ENCODE assay signal across 8 mouse cellular contexts in genomic region chr1:36473211-36473780, GRCm38 (mm10). TPM values are rescaled to one million over a fixed set of nuclear protein-coding genes. Genes with fewer than 3 reads are reported as not detected.
A peak's percentile ranks its signal among the peaks of the same experiment; 100 is the strongest.
DNase-seq lines count a peak whose midpoint lies in the region; ATAC-seq and TF ChIP-seq lines count a peak whose summit lies in the region.

No protein-coding gene starts in this region.

- no peaks in the 10 kb centered on the region for H3K9me3 ChIP-seq in heart, embryonic 15.5 days (replicated peaks)
- no peaks in the 10 kb centered on the region for H3K9me3 ChIP-seq in hindbrain, embryonic 11.5 days (ENCODE audit: control insufficient read depth, low read length)
- H3K9me3 ChIP-seq in midbrain, embryonic 10.5 days (replicated peaks) = no peaks in the 10 kb centered on the region

- WGBS in heart, embryonic 15.5 days = 65% methylated on average over 10 of the region's 10 CpGs
- 83% methylated on average over 10 of the region's 10 CpGs for WGBS in hindbrain, embryonic 11.5 days
- WGBS in midbrain, embryonic 10.5 days = 83% methylated on average over 10 of the region's 10 CpGs

- TF ChIP-seq CTCF in bone marrow macrophage, adult 2 months (IDR thresholded peaks at IDR 0.05; ENCODE audit: low read depth, low read length) = no peak

- peak overlapping the region; percentile 87 for H3K4me2 ChIP-seq in heart, embryonic 15.5 days
- peak overlapping the region; percentile 17; the same call in 1 of the 2 replicates for H3K4me2 ChIP-seq in hindbrain, embryonic 11.5 days (replicated peaks; ENCODE audit: low read depth, low read length)

- peaks cover 59% of the 10 kb centered on the region for H3K4me1 ChIP-seq in heart, embryonic 15.5 days (replicated peaks)
- peaks cover 50% of the 10 kb centered on the region for H3K4me1 ChIP-seq in bone marrow macrophage, adult 2 months (ENCODE audit: control insufficient read depth, insufficient read depth, low read length)
- H3K4me1 ChIP-seq in hindbrain, embryonic 11.5 days (replicated peaks; ENCODE audit: control insufficient read depth, insufficient read depth, low read length) = peaks cover 6% of the 10 kb centered on the region; the same call in 1 of the 2 replicates
- H3K4me1 ChIP-seq in midbrain, embryonic 10.5 days = peaks cover 72% of the 10 kb centered on the region

- no peak for ATAC-seq in heart, embryonic 15.5 days (replicated peaks; ENCODE audit: insufficient number of reproducible peaks, insufficient read depth, low FRiP score, low read depth)
- no peak for ATAC-seq in hindbrain, embryonic 11.5 days (ENCODE audit: low FRiP score)
- ATAC-seq in erythroid progenitor cell, adult 5-6 weeks (replicated peaks; ENCODE audit: low FRiP score, poor library complexity, severe bottlenecking) = no peak

- no peak for TF ChIP-seq POLR2A in bone marrow macrophage, adult 2 months (IDR thresholded peaks at IDR 0.05; ENCODE audit: borderline replicate concordance, low read depth, low read length)

- H3K27ac ChIP-seq in heart, embryonic 15.5 days = no peak overlapping the region
- H3K27ac ChIP-seq in bone marrow macrophage, adult 2 months (ENCODE audit: insufficient read depth, low read depth, low read length) = no peak overlapping the region
- no peak overlapping the region for H3K27ac ChIP-seq in hindbrain, embryonic 11.5 days (ENCODE audit: low read depth, low read length)
- H3K27ac ChIP-seq in midbrain, embryonic 10.5 days (replicated peaks) = no peak overlapping the region

- H3K4me3 ChIP-seq in heart, embryonic 15.5 days = peak overlapping the region; percentile 86
- H3K4me3 ChIP-seq in bone marrow macrophage, adult 2 months (ENCODE audit: insufficient read depth, low read length) = peak overlapping the region; percentile 16; the same call in 1 of the 2 replicates
- H3K4me3 ChIP-seq in hindbrain, embryonic 11.5 days (ENCODE audit: low read depth, low read length) = no peak overlapping the region
- peak overlapping the region; percentile 70 for H3K4me3 ChIP-seq in midbrain, embryonic 10.5 days

- H3K36me3 ChIP-seq in heart, embryonic 15.5 days = no peaks in the 10 kb centered on the region
- no peaks in the 10 kb centered on the region for H3K36me3 ChIP-seq in hindbrain, embryonic 11.5 days (ENCODE audit: control insufficient read depth, insufficient read depth, low read length)
- no peaks in the 10 kb centered on the region for H3K36me3 ChIP-seq in midbrain, embryonic 10.5 days

- 0 out of 2 replicates have a peak overlapping the region, but pooled peaks have one; percentile 4 for H3K9ac ChIP-seq in heart, embryonic 15.5 days
- H3K9ac ChIP-seq in hindbrain, embryonic 11.5 days (ENCODE audit: low read depth, low read length) = no peak overlapping the region

- H3K27me3 ChIP-seq in heart, embryonic 15.5 days = no peaks in the 10 kb centered on the region
- H3K27me3 ChIP-seq in hindbrain, embryonic 11.5 days (ENCODE audit: control insufficient read depth, insufficient read depth, low read length) = no peaks in the 10 kb centered on the region
- H3K27me3 ChIP-seq in midbrain, embryonic 10.5 days (ENCODE audit: low read depth, poor library complexity, severe bottlenecking) = peaks cover 25% of the 10 kb centered on the region

- DNase-seq in heart, adult 9 months (ENCODE audit: low spot score in 2 of 2) = no peak
- no peak for DNase-seq in hindbrain, embryonic 11.5 days (ENCODE audit: low spot score)
- no peak for DNase-seq in midbrain, embryonic 10.5 days (ENCODE audit: low spot score)
- no peak for DNase-seq in embryo, embryonic 10 days (ENCODE audit: low spot score)
- DNase-seq in kidney, postnatal 25 days = no peak

RNA-seq across cellular contexts. Expression of gene Cnnm4, which starts 1.9 kb away (rescaled TPM):
- polyA plus RNA-seq in heart, embryonic 15.5 days (2015; fragmentation: Nextera tagmentation; extraction: Ambion mirVana) = 5.4 and 6.9 TPM in 2 replicates
- 7.3 and 8.5 TPM in 2 replicates for polyA plus RNA-seq in bone marrow macrophage, adult 2 months (2012; ENCODE audit: insufficient read depth, insufficient read length, missing spikeins)
- polyA plus RNA-seq in hindbrain, embryonic 11.5 days (2014; fragmentation: Nextera tagmentation; extraction: Ambion mirVana) = 9.5 and 10.4 TPM in 2 replicates
- 15.5 and 15.6 TPM in 2 replicates for polyA plus RNA-seq in midbrain, embryonic 10.5 days (2016; fragmentation: Nextera tagmentation; extraction: Ambion mirVana)
- 2.9 and 3.6 TPM in 2 replicates for total RNA-seq in erythroid progenitor cell, adult 5-6 weeks (2015; ENCODE audit: low replicate concordance)
- total RNA-seq in erythroid progenitor cell, adult 5-6 weeks (2017; ENCODE audit: low replicate concordance) = 1.4 and 3.3 TPM in 2 replicates

RNA-seq across cellular contexts. Expression of gene Lman2l, which starts 28.2 kb away (rescaled TPM):
- 41.5 and 48.2 TPM in 2 replicates for polyA plus RNA-seq in heart, embryonic 15.5 days (2015; fragmentation: Nextera tagmentation; extraction: Ambion mirVana)
- 38.9 and 40.8 TPM in 2 replicates for polyA plus RNA-seq in bone marrow macrophage, adult 2 months (2012; ENCODE audit: insufficient read depth, insufficient read length, missing spikeins)
- 35.7 and 45.3 TPM in 2 replicates for polyA plus RNA-seq in hindbrain, embryonic 11.5 days (2014; fragmentation: Nextera tagmentation; extraction: Ambion mirVana)
- 63.5 and 69.9 TPM in 2 replicates for polyA plus RNA-seq in midbrain, embryonic 10.5 days (2016; fragmentation: Nextera tagmentation; extraction: Ambion mirVana)
- 7.2 and 13.4 TPM in 2 replicates for total RNA-seq in erythroid progenitor cell, adult 5-6 weeks (2015; ENCODE audit: low replicate concordance)
- total RNA-seq in erythroid progenitor cell, adult 5-6 weeks (2017; ENCODE audit: low replicate concordance) = 1.7 and 4.1 TPM in 2 replicates

RNA-seq across cellular contexts. Expression of gene Cnnm3, which starts 38.4 kb away (rescaled TPM):
- 2.4 and 3.5 TPM in 2 replicates for polyA plus RNA-seq in heart, embryonic 15.5 days (2015; fragmentation: Nextera tagmentation; extraction: Ambion mirVana)
- 19.9 and 22.9 TPM in 2 replicates for polyA plus RNA-seq in bone marrow macrophage, adult 2 months (2012; ENCODE audit: insufficient read depth, insufficient read length, missing spikeins)
- polyA plus RNA-seq in hindbrain, embryonic 11.5 days (2014; fragmentation: Nextera tagmentation; extraction: Ambion mirVana) = 3.9 and 7.9 TPM in 2 replicates
- polyA plus RNA-seq in midbrain, embryonic 10.5 days (2016; fragmentation: Nextera tagmentation; extraction: Ambion mirVana) = 2.6 and 3.1 TPM in 2 replicates
- 2.5 and 10.5 TPM in 2 replicates for total RNA-seq in erythroid progenitor cell, adult 5-6 weeks (2015; ENCODE audit: low replicate concordance)
- total RNA-seq in erythroid progenitor cell, adult 5-6 weeks (2017; ENCODE audit: low replicate concordance) = 3.9 and 9.4 TPM in 2 replicates
